Mouse (Mus musculus): ENCODE data around the gene Epp13.
"Not testable (repeated sequence)": the region's sequence is repeated elsewhere in the genome, so short reads cannot be mapped to it uniquely, and the experiment has no call there.

Gene Epp13

GRCm38 (mm10) chr7:6252410-6252809, at the start of gene Epp13:
TSS of gene Epp13 (plus strand) at chr7:6252710.
- ATAC-seq (ENCODE audit: insufficient number of reproducible peaks, low FRiP score, low TSS enrichment): no peak

GRCm38 (mm10) chr7:6204200-6204599, 48.3 kb upstream of the Epp13 start:
- ATAC-seq (ENCODE audit: insufficient number of reproducible peaks, low FRiP score, low TSS enrichment): no peak

- no peak for ATAC-seq (ENCODE audit: insufficient number of reproducible peaks, low FRiP score, low TSS enrichment)
Observed at GRCm38 (mm10) chr7:6213144-6213543, 39.4 kb upstream of the Epp13 start.

DNA sequence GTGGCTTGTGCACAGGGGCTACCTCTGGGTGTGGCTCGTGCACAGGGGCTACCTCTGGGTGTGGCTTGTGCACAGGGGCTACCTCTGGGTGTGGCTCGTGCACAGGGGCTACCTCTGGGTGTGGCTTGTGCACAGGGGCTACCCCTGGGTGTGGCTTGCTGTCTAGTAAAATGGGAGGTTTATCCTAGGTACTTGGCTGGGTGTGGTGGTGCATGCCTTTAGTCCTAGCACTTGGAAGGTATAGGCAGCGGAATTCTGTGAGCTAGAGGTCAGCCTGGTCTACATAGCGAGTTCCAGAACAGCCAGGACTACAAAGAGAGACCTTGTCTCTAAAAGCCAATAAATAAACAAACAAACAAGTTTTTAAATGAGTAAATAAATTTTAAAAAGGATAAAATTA, 37.8 kb upstream of the Epp13 start:
- not testable (repeated sequence) for ATAC-seq (ENCODE audit: insufficient number of reproducible peaks, low FRiP score, low TSS enrichment)

DNA sequence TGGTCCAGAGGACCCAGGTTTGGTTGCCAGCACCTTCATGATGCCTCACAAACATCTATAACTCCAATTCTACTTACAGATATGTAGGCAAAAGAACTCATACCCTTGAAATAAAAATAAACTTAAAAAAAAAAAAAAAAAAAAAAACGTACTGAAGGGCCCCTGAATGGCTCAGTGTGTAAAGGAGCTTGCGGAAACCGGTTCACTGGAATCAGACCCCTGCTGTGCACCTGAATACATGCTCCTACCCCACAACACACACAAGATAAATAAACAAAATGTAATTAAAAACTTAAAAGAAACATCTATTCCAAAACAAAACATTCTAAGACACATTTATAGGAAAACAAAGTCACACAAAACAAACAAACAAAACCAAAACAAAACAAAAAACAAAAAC, 32.4 kb upstream of the Epp13 start:
- no peak for ATAC-seq (ENCODE audit: insufficient number of reproducible peaks, low FRiP score, low TSS enrichment)

GRCm38 (mm10) chr7:6221978-6222377, 30.5 kb upstream of the Epp13 start, which contains the start of gene Zscan5b:
TSS of gene Zscan5b (plus strand) at chr7:6222278.
- no peak for ATAC-seq (ENCODE audit: insufficient number of reproducible peaks, low FRiP score, low TSS enrichment)

DNA sequence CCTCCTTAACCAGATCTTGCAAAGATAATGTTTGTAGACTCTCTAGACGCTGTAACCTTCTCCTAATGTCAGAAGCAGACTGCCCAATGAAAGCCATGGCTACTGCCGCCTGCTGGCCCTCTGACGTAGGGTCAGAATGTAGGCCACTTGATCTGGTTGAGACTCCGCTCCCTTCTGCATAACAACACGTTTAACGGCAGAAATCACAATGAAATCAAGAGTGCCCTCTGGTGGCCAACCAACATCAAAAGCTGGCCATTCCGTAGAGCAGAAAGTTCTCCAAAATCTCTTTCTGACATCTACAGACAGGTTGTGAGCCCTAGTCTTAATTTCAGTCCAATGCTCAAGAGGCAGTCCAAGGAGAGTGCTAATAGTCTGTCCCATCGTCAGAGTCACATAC, 24.0 kb upstream of the Epp13 start:
- ATAC-seq (ENCODE audit: insufficient number of reproducible peaks, low FRiP score, low TSS enrichment): not testable (repeated sequence)

GRCm38 (mm10) chr7:6239787-6240186, 12.7 kb upstream of the Epp13 start:
- ATAC-seq (ENCODE audit: insufficient number of reproducible peaks, low FRiP score, low TSS enrichment): no peak

GRCm38 (mm10) chr7:6240841-6241425, 11.6 kb upstream of the Epp13 start:
- not testable (repeated sequence) for ATAC-seq (ENCODE audit: insufficient number of reproducible peaks, low FRiP score, low TSS enrichment)

DNA sequence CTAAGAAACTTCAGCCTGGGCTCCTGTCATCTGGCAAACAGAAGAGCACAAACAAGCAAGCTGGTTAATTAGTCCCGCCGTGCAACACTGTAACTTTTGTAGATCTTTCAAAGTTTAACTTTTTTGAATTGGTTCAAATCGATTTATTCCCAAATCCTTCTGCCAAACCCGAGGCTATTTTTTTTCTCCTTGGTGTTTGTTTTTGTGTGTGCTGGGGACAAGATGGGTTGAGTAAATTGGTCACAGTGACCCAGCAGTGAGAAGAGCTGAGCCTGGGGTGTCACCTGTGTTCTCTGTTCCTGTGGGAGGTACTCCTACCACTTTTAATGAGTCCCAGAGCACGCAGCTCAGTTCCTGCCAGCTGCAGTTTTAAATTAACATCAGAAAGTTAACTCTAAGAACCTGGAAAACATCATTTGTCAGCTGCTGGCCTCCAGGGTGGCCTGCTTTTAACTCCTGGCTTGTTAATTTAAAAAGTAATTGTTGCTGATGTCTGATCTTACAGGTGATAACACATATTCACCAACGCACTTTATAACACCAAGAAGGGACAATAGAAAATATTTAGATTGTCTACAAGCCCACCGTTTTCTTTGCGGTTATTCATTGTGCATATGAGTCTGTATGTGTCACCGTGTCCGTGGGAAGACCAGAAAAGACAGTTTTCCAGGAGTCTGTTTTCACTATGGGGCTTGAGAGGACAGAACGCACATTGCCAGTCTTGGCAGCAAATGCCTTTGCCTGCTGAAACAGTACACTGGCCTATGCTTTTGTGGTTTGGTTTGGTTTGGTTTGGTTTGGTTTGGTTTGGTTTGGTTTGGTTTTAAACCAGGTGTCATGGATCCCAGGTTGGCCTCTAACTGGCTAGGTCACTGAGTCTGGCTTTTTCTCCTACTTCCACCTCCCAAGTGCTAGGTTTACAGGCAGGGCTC, 7.9 kb upstream of the Epp13 start:
- ATAC-seq (ENCODE audit: insufficient number of reproducible peaks, low FRiP score, low TSS enrichment): no peak

GRCm38 (mm10) chr7:6254451-6254850, 1.9 kb downstream of the Epp13 start:
- ATAC-seq (ENCODE audit: insufficient number of reproducible peaks, low FRiP score, low TSS enrichment): no peak

GRCm38 (mm10) chr7:6257386-6257785, 4.9 kb downstream of the Epp13 start:
- ATAC-seq (ENCODE audit: insufficient number of reproducible peaks, low FRiP score, low TSS enrichment): no peak

DNA sequence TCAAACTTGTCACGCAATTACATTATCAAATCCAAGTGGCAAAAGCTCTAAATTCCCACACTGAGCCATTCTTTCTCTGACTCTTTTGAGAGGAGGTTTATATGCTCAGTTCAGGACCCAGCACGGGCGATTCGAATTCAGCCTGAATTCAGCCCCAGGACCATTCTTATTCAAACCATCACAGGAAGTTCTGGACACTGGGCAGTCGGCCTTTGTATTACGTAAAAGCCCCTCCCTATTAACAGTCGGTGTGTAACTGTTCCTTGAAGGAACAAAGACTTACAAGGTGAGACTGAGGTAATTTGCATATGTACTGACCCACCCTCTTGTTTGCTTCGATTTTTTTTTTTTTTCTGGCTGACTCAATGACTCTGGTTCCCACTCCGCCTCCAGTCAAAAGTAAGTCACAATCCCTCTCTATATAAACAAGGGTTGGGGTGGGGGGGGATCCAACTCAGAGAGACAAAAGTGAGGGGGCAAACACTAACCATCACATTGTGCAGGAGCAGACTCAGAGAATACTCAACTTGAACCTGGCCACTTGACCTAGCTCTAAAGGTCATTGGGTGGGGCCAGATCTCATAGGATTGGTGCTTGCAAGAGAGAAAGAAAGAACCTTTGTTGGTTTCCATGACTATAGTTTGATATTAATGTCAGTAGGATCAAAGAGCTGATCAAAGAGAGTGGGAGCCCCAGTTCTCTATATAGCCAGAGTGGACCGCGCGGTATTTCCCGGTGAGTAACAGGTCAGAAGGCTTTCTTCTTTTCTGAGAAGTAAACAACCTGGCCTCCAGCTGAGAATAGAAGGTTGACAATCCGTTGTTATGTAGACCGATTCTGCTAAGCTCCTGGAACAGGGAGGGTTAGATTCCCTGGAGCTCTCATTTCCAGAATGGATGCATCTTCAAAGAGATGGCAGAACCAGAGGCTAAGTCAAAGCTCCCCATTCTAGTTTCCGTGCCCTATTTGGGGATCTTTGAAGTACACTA, 6.0 kb downstream of the Epp13 start:
- no peak for ATAC-seq (ENCODE audit: insufficient number of reproducible peaks, low FRiP score, low TSS enrichment)

GRCm38 (mm10) chr7:6260004-6260403, 7.5 kb downstream of the Epp13 start:
- ATAC-seq (ENCODE audit: insufficient number of reproducible peaks, low FRiP score, low TSS enrichment): not testable (repeated sequence)

- ATAC-seq (ENCODE audit: insufficient number of reproducible peaks, low FRiP score, low TSS enrichment): no peak
Observed at GRCm38 (mm10) chr7:6262120-6262519, 9.6 kb downstream of the Epp13 start.

DNA sequence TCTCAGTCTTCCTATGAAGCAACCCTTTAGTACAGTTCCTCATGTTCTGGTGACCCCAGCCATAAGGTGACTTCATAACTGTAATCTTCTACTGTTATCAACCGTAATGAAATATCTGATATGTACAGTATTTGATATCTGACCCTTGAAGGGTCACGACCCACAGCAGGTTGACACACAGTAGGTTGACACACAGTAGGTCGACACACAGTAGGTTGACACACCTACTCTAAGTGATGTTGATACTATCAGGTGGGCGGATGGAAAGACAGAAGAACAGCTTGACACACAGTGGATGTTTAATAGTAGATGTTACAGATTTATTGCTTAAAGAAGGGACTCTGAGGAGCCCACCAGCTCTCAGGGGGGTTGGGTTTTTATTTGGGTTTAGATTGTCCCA, 10.5 kb downstream of the Epp13 start:
- no peak for ATAC-seq (ENCODE audit: insufficient number of reproducible peaks, low FRiP score, low TSS enrichment)

DNA sequence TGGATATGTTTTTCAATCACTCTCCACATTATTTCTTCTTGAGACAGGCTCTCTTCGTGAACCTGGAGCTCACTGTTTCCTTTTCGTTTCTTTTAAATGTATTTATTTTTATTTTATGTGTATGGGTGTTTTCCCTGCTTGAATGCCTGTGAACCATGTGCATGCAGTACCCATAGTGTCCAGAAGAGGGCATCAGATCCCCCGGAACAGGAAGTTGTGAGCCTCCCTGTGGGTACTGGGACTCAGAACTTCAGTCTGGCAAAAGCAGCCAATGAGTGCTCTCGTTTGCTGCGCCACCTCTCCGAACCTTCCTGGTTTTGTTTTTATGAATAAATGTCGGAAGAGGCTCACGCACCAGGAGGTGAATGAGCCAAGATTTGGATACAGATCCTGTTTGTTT, 13.2 kb downstream of the Epp13 start:
- no peak for ATAC-seq (ENCODE audit: insufficient number of reproducible peaks, low FRiP score, low TSS enrichment)

- ATAC-seq (ENCODE audit: insufficient number of reproducible peaks, low FRiP score, low TSS enrichment): no peak
Observed at GRCm38 (mm10) chr7:6277906-6278305, 25.4 kb downstream of the Epp13 start.

- no peak for ATAC-seq (ENCODE audit: insufficient number of reproducible peaks, low FRiP score, low TSS enrichment)
Observed at GRCm38 (mm10) chr7:6282749-6283148, 30.2 kb downstream of the Epp13 start.

DNA sequence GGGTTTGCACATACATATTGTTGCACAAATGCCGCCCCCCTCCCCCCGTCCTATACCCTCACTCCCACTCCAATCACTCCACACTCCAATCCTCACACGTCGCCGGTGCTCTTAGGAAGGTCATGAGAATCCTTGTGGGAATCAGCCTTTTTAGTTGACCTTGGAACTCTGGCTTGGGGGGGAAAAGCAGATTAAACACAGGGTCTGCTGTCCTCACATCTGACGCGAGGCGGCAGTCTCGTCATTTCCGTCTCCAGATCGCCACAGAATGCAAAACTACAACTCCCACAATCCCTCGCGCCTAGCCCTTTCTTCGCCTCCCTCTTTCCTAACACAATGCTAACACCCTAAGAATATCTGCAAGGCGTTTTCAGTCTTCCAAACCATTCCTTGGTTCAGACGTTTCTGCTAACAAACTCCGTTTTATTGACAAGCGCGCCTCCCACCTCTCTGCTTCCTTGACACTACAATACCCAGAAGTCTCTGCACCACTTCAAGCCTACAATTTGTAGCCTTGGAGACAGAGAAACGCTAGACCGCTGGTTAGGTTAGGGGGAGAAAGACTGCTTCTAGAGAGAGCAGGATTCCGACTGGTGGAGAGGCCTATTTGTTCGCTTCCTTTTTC, 31.1 kb downstream of the Epp13 start:
- peak; percentile 70 for ATAC-seq (ENCODE audit: insufficient number of reproducible peaks, low FRiP score, low TSS enrichment)
